Mouse (Mus musculus): ENCODE results near the gene Adk. TPM values are rescaled to one million over a fixed set of nuclear protein-coding genes. Genes with fewer than 3 reads are reported as not detected.

The Adk gene
- polyA plus RNA-seq, 1 experiment from 2014 or later: 195 TPM

GRCm38 (mm10) chr14:21342984-21343383 is 290.6 kb downstream of the Adk start:
- H3K4me3 ChIP-seq (ENCODE audit: low read length): no peak overlapping the region
- no peaks in the 10 kb centered on the region for H3K4me1 ChIP-seq (replicated peaks; ENCODE audit: control insufficient read depth, insufficient read depth, low read length)
- H3K27me3 ChIP-seq (ENCODE audit: control insufficient read depth, insufficient read depth, low read depth, low read length): no peaks in the 10 kb centered on the region
- H3K9me3 ChIP-seq (ENCODE audit: control insufficient read depth, low read length): no peaks in the 10 kb centered on the region
- H3K27ac ChIP-seq (ENCODE audit: low read length): no peak overlapping the region
- H3K9ac ChIP-seq (ENCODE audit: low read length): no peak overlapping the region
- no peaks in the 10 kb centered on the region for H3K36me3 ChIP-seq (ENCODE audit: control insufficient read depth, insufficient read depth, low read length)
- H3K4me2 ChIP-seq (ENCODE audit: low read depth, low read length): no peak overlapping the region
- 76% methylated on average over 3 of the region's 3 CpGs for WGBS
- ATAC-seq (ENCODE audit: low read depth): no peak

- Histone ChIP-seq H3K27ac (ENCODE audit: low read length) (no peak overlapping the region), H3K4me3 (ENCODE audit: low read length) (no peak overlapping the region), H3K27me3 (ENCODE audit: control insufficient read depth, insufficient read depth, low read depth, low read length) (no peaks in the 10 kb centered on the region), H3K4me1 (replicated peaks; ENCODE audit: control insufficient read depth, insufficient read depth, low read length) (peaks cover 7% of the 10 kb centered on the region), H3K9me3 (ENCODE audit: control insufficient read depth, low read length) (no peaks in the 10 kb centered on the region), H3K36me3 (ENCODE audit: control insufficient read depth, insufficient read depth, low read length) (no peaks in the 10 kb centered on the region), H3K9ac (ENCODE audit: low read length) (no peak overlapping the region), H3K4me2 (ENCODE audit: low read depth, low read length) (no peak overlapping the region)
- no peak for ATAC-seq (ENCODE audit: low read depth)
- 89% methylated on average over 6 of the region's 6 CpGs for WGBS
These were observed 292.5 kb downstream of the Adk start for GRCm38 (mm10) chr14:21344896-21345295.

DNA sequence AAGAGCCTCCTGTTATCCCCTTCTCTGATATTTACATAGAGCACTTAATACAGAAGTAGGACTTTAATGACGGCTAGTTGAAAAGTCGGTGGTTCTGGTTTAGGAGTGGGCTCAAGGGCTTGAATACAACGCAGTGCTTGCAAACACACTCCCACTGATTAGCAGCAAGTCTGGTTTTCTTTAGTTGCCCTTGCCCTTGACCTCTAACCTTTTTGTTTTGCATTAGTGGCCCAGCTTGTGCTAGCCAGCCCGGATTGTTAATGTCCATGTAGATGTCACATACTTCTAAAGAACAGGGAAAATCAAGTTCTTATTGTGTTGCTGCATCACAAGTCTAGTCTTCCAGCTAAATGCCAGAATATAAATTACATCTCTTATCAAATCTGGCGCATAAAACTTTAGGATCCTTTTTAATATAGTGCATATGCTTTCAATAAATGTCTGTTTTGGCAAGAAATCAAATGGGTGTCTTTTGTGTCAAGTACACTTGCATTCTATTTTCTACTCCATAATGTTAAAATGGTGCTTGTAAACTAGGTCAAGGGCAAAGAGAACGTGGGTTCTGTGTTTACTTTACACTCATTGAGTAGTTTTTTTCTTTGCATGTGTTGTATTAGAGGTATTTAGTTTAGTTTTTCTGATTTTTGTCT is 296.4 kb downstream of the Adk start:
- no peaks in the 10 kb centered on the region for H3K27me3 ChIP-seq (ENCODE audit: control insufficient read depth, insufficient read depth, low read depth, low read length)
- no peak; the same call in 1 of the 2 replicates for ATAC-seq (ENCODE audit: low read depth)
- no peak overlapping the region for H3K4me3 ChIP-seq (ENCODE audit: low read length)
- no peak overlapping the region for H3K4me2 ChIP-seq (ENCODE audit: low read depth, low read length)
- H3K4me1 ChIP-seq (replicated peaks; ENCODE audit: control insufficient read depth, insufficient read depth, low read length): peaks cover 7% of the 10 kb centered on the region
- no peak overlapping the region for H3K27ac ChIP-seq (ENCODE audit: low read length)
- WGBS: 29% methylated on average over 6 of the region's 6 CpGs
- H3K36me3 ChIP-seq (ENCODE audit: control insufficient read depth, insufficient read depth, low read length): no peaks in the 10 kb centered on the region
- no peak overlapping the region for H3K9ac ChIP-seq (ENCODE audit: low read length)
- H3K9me3 ChIP-seq (ENCODE audit: control insufficient read depth, low read length): no peaks in the 10 kb centered on the region

GRCm38 (mm10) chr14:21351646-21352045 is 299.3 kb downstream of the Adk start:
- H3K27ac ChIP-seq (ENCODE audit: low read length): no peak overlapping the region
- no peaks in the 10 kb centered on the region for H3K27me3 ChIP-seq (ENCODE audit: control insufficient read depth, insufficient read depth, low read depth, low read length)
- 68% methylated on average over 2 of the region's 2 CpGs for WGBS
- ATAC-seq (ENCODE audit: low read depth): no peak
- H3K4me2 ChIP-seq (ENCODE audit: low read depth, low read length): no peak overlapping the region
- H3K36me3 ChIP-seq (ENCODE audit: control insufficient read depth, insufficient read depth, low read length): no peaks in the 10 kb centered on the region
- H3K4me1 ChIP-seq (replicated peaks; ENCODE audit: control insufficient read depth, insufficient read depth, low read length): peaks cover 7% of the 10 kb centered on the region
- no peak overlapping the region for H3K9ac ChIP-seq (ENCODE audit: low read length)
- no peak overlapping the region for H3K4me3 ChIP-seq (ENCODE audit: low read length)
- no peaks in the 10 kb centered on the region for H3K9me3 ChIP-seq (ENCODE audit: control insufficient read depth, low read length)

DNA sequence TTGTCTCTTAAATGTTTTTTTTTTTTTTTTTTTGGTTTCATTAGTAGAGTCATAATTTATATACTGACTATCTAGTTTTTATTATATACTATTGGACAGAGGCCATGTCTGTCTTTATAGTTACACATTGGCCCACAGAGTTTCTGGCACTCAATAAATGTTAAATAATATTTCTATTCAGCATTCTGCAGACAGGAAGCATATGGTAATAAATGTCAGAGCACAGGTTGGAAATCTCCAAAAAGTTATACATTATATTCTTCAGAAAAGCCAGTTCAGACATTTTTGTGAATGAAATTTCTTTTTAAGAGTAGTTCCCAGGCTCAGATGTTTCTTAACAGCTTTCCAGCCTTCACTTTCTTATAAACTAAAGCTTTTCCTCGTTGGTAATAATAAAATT is 303.9 kb downstream of the Adk start:
- Histone ChIP-seq H3K27ac (ENCODE audit: low read length) (no peak overlapping the region), H3K4me3 (ENCODE audit: low read length) (no peak overlapping the region), H3K27me3 (ENCODE audit: control insufficient read depth, insufficient read depth, low read depth, low read length) (no peaks in the 10 kb centered on the region), H3K9ac (ENCODE audit: low read length) (no peak overlapping the region), H3K36me3 (ENCODE audit: control insufficient read depth, insufficient read depth, low read length) (no peaks in the 10 kb centered on the region), H3K4me1 (replicated peaks; ENCODE audit: control insufficient read depth, insufficient read depth, low read length) (peaks cover 2% of the 10 kb centered on the region; the same call in 1 of the 2 replicates), H3K4me2 (ENCODE audit: low read depth, low read length) (no peak overlapping the region), H3K9me3 (ENCODE audit: control insufficient read depth, low read length) (no peaks in the 10 kb centered on the region)
- ATAC-seq (ENCODE audit: low read depth): peak; percentile 89; the same call in 1 of the 2 replicates
- 45% methylated on average over 1 of the region's 1 CpGs for WGBS

- WGBS: 74% methylated on average over 10 of the region's 10 CpGs
- no peak for ATAC-seq (ENCODE audit: low read depth)
These were observed 307.0 kb downstream of the Adk start for GRCm38 (mm10) chr14:21359207-21359895.

DNA sequence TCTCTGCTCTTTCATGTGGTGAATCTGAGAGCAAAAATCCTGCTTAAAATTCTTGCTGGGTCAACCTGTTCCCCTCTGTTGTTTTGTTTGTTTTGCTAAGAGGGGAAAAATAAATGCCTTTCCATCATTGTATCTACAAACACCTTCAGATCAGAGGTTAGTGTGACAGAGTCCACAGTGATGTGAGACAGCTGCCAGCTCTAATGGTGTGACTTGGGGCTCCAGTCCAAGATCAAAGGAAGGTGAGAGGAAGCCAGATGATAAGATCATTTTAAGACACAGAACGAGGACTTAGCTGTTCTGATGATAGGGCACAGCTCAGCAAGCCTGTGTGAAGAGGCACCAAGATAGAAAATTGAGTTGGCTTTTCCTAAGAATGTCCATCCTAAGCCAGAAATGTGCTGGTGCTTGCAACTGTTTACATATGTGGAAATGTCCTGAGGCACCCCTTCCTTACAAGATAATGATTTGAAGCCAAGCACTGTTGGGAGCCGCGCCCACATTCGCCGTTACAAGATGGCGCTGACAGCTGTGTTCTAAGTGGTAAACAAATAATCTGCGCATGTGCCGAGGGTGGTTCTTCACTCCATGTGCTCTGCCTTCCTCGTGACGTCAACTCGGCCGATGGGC is 307.6 kb downstream of the Adk start:
- no peaks in the 10 kb centered on the region for H3K9me3 ChIP-seq (ENCODE audit: control insufficient read depth, low read length)
- no peak overlapping the region for H3K27ac ChIP-seq (ENCODE audit: low read length)
- H3K36me3 ChIP-seq (ENCODE audit: control insufficient read depth, insufficient read depth, low read length): no peaks in the 10 kb centered on the region
- ATAC-seq (ENCODE audit: low read depth): peak; percentile 51; the same call in 1 of the 2 replicates
- no peak overlapping the region for H3K4me3 ChIP-seq (ENCODE audit: low read length)
- no peak overlapping the region for H3K4me2 ChIP-seq (ENCODE audit: low read depth, low read length)
- peaks cover 2% of the 10 kb centered on the region; the same call in 1 of the 2 replicates for H3K4me1 ChIP-seq (replicated peaks; ENCODE audit: control insufficient read depth, insufficient read depth, low read length)
- H3K27me3 ChIP-seq (ENCODE audit: control insufficient read depth, insufficient read depth, low read depth, low read length): no peaks in the 10 kb centered on the region
- WGBS: 65% methylated on average over 6 of the region's 12 CpGs
- H3K9ac ChIP-seq (ENCODE audit: low read length): no peak overlapping the region

More at GRCm38 (mm10) chr14:21359207-21359895, 307.0 kb downstream of the Adk start:
- no peak overlapping the region for H3K27ac ChIP-seq (ENCODE audit: low read length)
- H3K27me3 ChIP-seq (ENCODE audit: control insufficient read depth, insufficient read depth, low read depth, low read length): no peaks in the 10 kb centered on the region
- H3K36me3 ChIP-seq (ENCODE audit: control insufficient read depth, insufficient read depth, low read length): no peaks in the 10 kb centered on the region
- peaks cover 2% of the 10 kb centered on the region; the same call in 1 of the 2 replicates for H3K4me1 ChIP-seq (replicated peaks; ENCODE audit: control insufficient read depth, insufficient read depth, low read length)
- H3K9ac ChIP-seq (ENCODE audit: low read length): no peak overlapping the region
- H3K9me3 ChIP-seq (ENCODE audit: control insufficient read depth, low read length): no peaks in the 10 kb centered on the region
- H3K4me3 ChIP-seq (ENCODE audit: low read length): no peak overlapping the region
- no peak overlapping the region for H3K4me2 ChIP-seq (ENCODE audit: low read depth, low read length)

DNA sequence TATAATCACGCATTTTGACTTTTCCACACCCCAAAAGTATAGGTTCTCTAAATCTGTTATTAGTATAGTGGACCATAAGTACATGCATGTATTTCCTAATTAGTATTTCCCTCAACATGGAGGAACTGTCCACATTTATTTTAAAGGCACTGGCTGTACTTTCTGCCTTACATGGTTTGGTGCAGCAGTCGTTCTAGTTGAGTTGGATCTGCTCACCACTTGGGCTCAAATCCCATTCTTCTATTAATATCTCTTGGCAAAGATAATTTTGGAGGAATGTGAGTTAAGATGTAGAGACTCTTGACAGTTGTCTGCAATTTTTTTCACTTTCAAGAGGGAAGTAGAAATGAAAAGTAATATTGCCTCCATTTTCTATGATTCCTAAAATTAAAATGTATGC is 314.7 kb downstream of the Adk start:
- no peaks in the 10 kb centered on the region for H3K36me3 ChIP-seq (ENCODE audit: control insufficient read depth, insufficient read depth, low read length)
- no peak overlapping the region for H3K4me3 ChIP-seq (ENCODE audit: low read length)
- peak overlapping the region; percentile 34; the same call in 1 of the 2 replicates for H3K27ac ChIP-seq (ENCODE audit: low read length)
- no peak overlapping the region for H3K9ac ChIP-seq (ENCODE audit: low read length)
- peak; percentile 36 for ATAC-seq (ENCODE audit: low read depth)
- H3K4me2 ChIP-seq (ENCODE audit: low read depth, low read length): no peak overlapping the region
- H3K4me1 ChIP-seq (replicated peaks; ENCODE audit: control insufficient read depth, insufficient read depth, low read length): peaks cover 5% of the 10 kb centered on the region; the same call in 1 of the 2 replicates
- WGBS: 70% methylated on average over 2 of the region's 2 CpGs
- no peaks in the 10 kb centered on the region for H3K27me3 ChIP-seq (ENCODE audit: control insufficient read depth, insufficient read depth, low read depth, low read length)
- H3K9me3 ChIP-seq (ENCODE audit: control insufficient read depth, low read length): no peaks in the 10 kb centered on the region

DNA sequence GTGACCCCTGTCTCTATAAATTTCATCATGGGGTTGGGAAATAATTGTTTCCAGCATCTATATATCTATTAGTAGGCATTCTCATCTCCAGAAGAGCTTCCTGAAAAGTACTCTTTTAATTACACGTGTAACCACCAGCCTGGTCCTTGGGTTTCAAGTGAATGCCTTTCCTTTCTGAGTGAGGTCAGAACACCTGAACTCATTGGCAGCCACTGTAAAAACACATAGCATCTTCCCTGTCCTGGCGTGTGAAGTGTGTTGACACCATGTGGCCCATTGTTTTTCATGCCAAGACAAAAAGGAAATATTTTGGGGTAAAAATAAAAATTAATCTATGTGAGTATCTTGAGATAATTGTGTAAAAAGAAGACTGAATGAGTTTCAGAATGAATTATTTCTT is 316.2 kb downstream of the Adk start:
- WGBS: 45% methylated on average over 2 of the region's 2 CpGs
- H3K27ac ChIP-seq (ENCODE audit: low read length): no peak overlapping the region

More for the DNA sequence above, 316.2 kb downstream of the Adk start:
- Histone ChIP-seq H3K4me1 (replicated peaks; ENCODE audit: control insufficient read depth, insufficient read depth, low read length) (peaks cover 5% of the 10 kb centered on the region; the same call in 1 of the 2 replicates), H3K9ac (ENCODE audit: low read length) (no peak overlapping the region), H3K36me3 (ENCODE audit: control insufficient read depth, insufficient read depth, low read length) (no peaks in the 10 kb centered on the region), H3K4me2 (ENCODE audit: low read depth, low read length) (no peak overlapping the region), H3K27me3 (ENCODE audit: control insufficient read depth, insufficient read depth, low read depth, low read length) (no peaks in the 10 kb centered on the region), H3K4me3 (ENCODE audit: low read length) (no peak overlapping the region), H3K9me3 (ENCODE audit: control insufficient read depth, low read length) (no peaks in the 10 kb centered on the region)
- ATAC-seq (ENCODE audit: low read depth): no peak

All from lung, embryonic 16.5 days (tissue).